Mouse (Mus musculus) heart, embryonic 14.5 days (tissue): Measurements from ENCODE around the gene Gse1. TPM values are rescaled to one million over a fixed set of nuclear protein-coding genes. Genes with fewer than 3 reads are reported as not detected.

Source experiments
- ATAC-seq: fragments of 200-750 bp; cut with Nextera tagmentation; 2 replicates; pipeline ENCODE4 v1.8.0; 2017; ENCODE audit warnings: low read depth, moderate TSS enrichment; ENCODE audit not compliant: insufficient number of reproducible peaks, insufficient read depth, low FRiP score
- H3K27ac ChIP-seq, 2 experiments: fragments of 200-500 bp in 1 of 2; fragments of 300-500 bp in 1 of 2; sonication (generic) in 1 of 2; replicated peaks in 1 of 2; 2 replicates each; pipeline ENCODE4 v1.5.1; 2012 to 2014; ENCODE audit warnings: low read depth in 2 of 2, low read length in 2 of 2, control low read depth in 1 of 2, mild to moderate bottlenecking in 1 of 2, mixed read lengths in 1 of 2; ENCODE audit not compliant: control insufficient read depth in 1 of 2, insufficient read depth in 1 of 2
- H3K27me3 ChIP-seq: fragments of 300-500 bp; sonication (generic); 2 replicates; pipeline ENCODE4 v1.6.1; 2014; ENCODE audit warnings: mild to moderate bottlenecking, low read length, control low read depth; ENCODE audit not compliant: control insufficient read depth, insufficient read depth
- H3K36me3 ChIP-seq: fragments of 300-500 bp; sonication (generic); 2 replicates; pipeline ENCODE4 v1.6.1; 2014; ENCODE audit warnings: mild to moderate bottlenecking, control low read depth, low read length, mixed read lengths; ENCODE audit not compliant: control insufficient read depth, insufficient read depth
- H3K4me1 ChIP-seq, 2 experiments: fragments of 200-500 bp in 1 of 2; fragments of 300-500 bp in 1 of 2; sonication (generic) in 1 of 2; 2 replicates each; pipeline ENCODE4 v1.6.1; 2012 to 2014; ENCODE audit warnings: low read length in 2 of 2, control low read depth in 1 of 2, mixed read lengths in 1 of 2; ENCODE audit not compliant: control insufficient read depth in 2 of 2, insufficient read depth in 2 of 2
- H3K4me2 ChIP-seq: fragments of 300-500 bp; sonication (generic); 2 replicates; pipeline ENCODE4 v1.6.1; 2014; ENCODE audit warnings: mild to moderate bottlenecking, low read length
- H3K4me3 ChIP-seq, 2 experiments: fragments of 200-500 bp in 1 of 2; fragments of 300-500 bp in 1 of 2; sonication (generic) in 1 of 2; 2 replicates each; pipeline ENCODE4 v1.5.1; 2012 to 2014; ENCODE audit warnings: low read length in 2 of 2, mild to moderate bottlenecking in 2 of 2, control low read depth in 1 of 2, low read depth in 1 of 2, moderate library complexity in 1 of 2; ENCODE audit not compliant: control insufficient read depth in 1 of 2, insufficient read depth in 1 of 2
- H3K9ac ChIP-seq: fragments of 300-500 bp; sonication (generic); 2 replicates; pipeline ENCODE4 v1.6.1; 2014; ENCODE audit warnings: mild to moderate bottlenecking, low read length
- H3K9me3 ChIP-seq: fragments of 300-500 bp; sonication (generic); 2 replicates; pipeline ENCODE4 v1.6.1; 2016; ENCODE audit warnings: low read length, control low read depth; ENCODE audit not compliant: control insufficient read depth
- WGBS: fragments of 180-500 bp; shearing (Covaris S2); extraction: QIAGEN DNeasy Blood & Tissue Kit; methylation state at CpG from one replicate; pipeline ENCODE4 v1.1.7; 2014; 5-methylcytosine and 5-hydroxymethylcytosine counted together
- polyA plus RNA-seq: library from polyadenylated mRNA; unstranded; fragments of >200 nt; fragmentation: Nextera tagmentation; extraction: Ambion mirVana; gene quantifications from 2 replicates; pipeline ENCODE4 v1.2.1, GENCODE M21; 2014

Gse1 gene
- polyA plus RNA-seq, 1 experiment from 2014 or later, result 12.2 TPM

- Histone ChIP-seq H3K9me3 (no peaks in the 10 kb centered on the region), H3K27me3 (no peaks in the 10 kb centered on the region), H3K27ac (no peak overlapping the region), H3K4me3 (no peak overlapping the region), H3K4me1 (peaks cover 30 to 40% of the 10 kb centered on the region in 2 experiments), H3K4me2 (no peak overlapping the region), H3K9ac (no peak overlapping the region), H3K36me3 (no peaks in the 10 kb centered on the region)
- ATAC-seq, result no peak
- WGBS, result 75% methylated on average over 29 of the region's 29 CpGs
These were observed 184.8 kb downstream of the Gse1 start for GRCm38 (mm10) chr8:120412911-120413625.

- 68% methylated on average over 6 of the region's 6 CpGs for WGBS
- H3K4me3 ChIP-seq, result no peak overlapping the region
- H3K36me3 ChIP-seq, result no peaks in the 10 kb centered on the region
- H3K9ac ChIP-seq, result no peak overlapping the region; the same call in 1 of the 2 replicates
- H3K9me3 ChIP-seq, result no peaks in the 10 kb centered on the region
- no peak overlapping the region for H3K27ac ChIP-seq
- H3K4me2 ChIP-seq, result no peak overlapping the region
- peaks cover 26 to 36% of the 10 kb centered on the region in 2 experiments for H3K4me1 ChIP-seq
- no peaks in the 10 kb centered on the region for H3K27me3 ChIP-seq
- no peak for ATAC-seq
These were observed 185.4 kb downstream of the Gse1 start for GRCm38 (mm10) chr8:120413626-120413988.

- Histone ChIP-seq H3K4me3 (no peak overlapping the region), H3K27ac (no peak overlapping the region), H3K4me2 (no peak overlapping the region), H3K9ac (no peak overlapping the region; the same call in 1 of the 2 replicates), H3K4me1 (peaks cover 21 to 33% of the 10 kb centered on the region in 2 experiments), H3K27me3 (no peaks in the 10 kb centered on the region), H3K9me3 (no peaks in the 10 kb centered on the region), H3K36me3 (no peaks in the 10 kb centered on the region)
- 86% methylated on average over 4 of the region's 4 CpGs for WGBS
- no peak for ATAC-seq
These were observed 186.0 kb downstream of the Gse1 start for GRCm38 (mm10) chr8:120414216-120414615.

GRCm38 (mm10) chr8:120415474-120415873, 187.2 kb downstream of the Gse1 start:
- no peaks in the 10 kb centered on the region for H3K36me3 ChIP-seq
- no peak overlapping the region for H3K4me2 ChIP-seq
- ATAC-seq, result no peak
- H3K4me1 ChIP-seq, result peaks cover 31 to 41% of the 10 kb centered on the region in 2 experiments
- 91% methylated on average over 9 of the region's 11 CpGs for WGBS
- no peak overlapping the region for H3K9ac ChIP-seq
- H3K27me3 ChIP-seq, result no peaks in the 10 kb centered on the region
- H3K9me3 ChIP-seq, result no peaks in the 10 kb centered on the region
- H3K4me3 ChIP-seq, result no peak overlapping the region
- no peak overlapping the region for H3K27ac ChIP-seq

- H3K27me3 ChIP-seq, result no peaks in the 10 kb centered on the region
- peak overlapping the region; percentile 54 for H3K9ac ChIP-seq
- no peaks in the 10 kb centered on the region for H3K36me3 ChIP-seq
- H3K9me3 ChIP-seq, result no peaks in the 10 kb centered on the region
- no peak overlapping the region for H3K4me3 ChIP-seq
- H3K4me1 ChIP-seq, result peaks cover 35 to 48% of the 10 kb centered on the region in 2 experiments
- 48% methylated on average over 8 of the region's 8 CpGs for WGBS
- H3K27ac ChIP-seq, result peak overlapping the region; percentile 70 to 82; a peak in 3 of 4 replicates
- ATAC-seq, result no peak
- peak overlapping the region; percentile 56 for H3K4me2 ChIP-seq
These were observed 187.9 kb downstream of the Gse1 start for GRCm38 (mm10) chr8:120416173-120416521.

GRCm38 (mm10) chr8:120416522-120417394, 188.5 kb downstream of the Gse1 start:
- peak overlapping the region; percentile 54 for H3K9ac ChIP-seq
- peak overlapping the region; percentile 56 for H3K4me2 ChIP-seq
- no peaks in the 10 kb centered on the region for H3K27me3 ChIP-seq
- 9% methylated on average over 33 of the region's 33 CpGs for WGBS
- H3K27ac ChIP-seq, result peak overlapping the region; percentile 70 to 82
- no peak overlapping the region for H3K4me3 ChIP-seq
- ATAC-seq, result peak; percentile 78
- no peaks in the 10 kb centered on the region for H3K36me3 ChIP-seq
- H3K4me1 ChIP-seq, result peaks cover 39 to 51% of the 10 kb centered on the region in 2 experiments
- H3K9me3 ChIP-seq, result no peaks in the 10 kb centered on the region

GRCm38 (mm10) chr8:120418188-120418587, 189.9 kb downstream of the Gse1 start:
- H3K4me1 ChIP-seq, result peaks cover 43 to 54% of the 10 kb centered on the region in 2 experiments
- no peak overlapping the region for H3K9ac ChIP-seq
- H3K4me2 ChIP-seq, result no peak overlapping the region
- ATAC-seq, result no peak
- H3K4me3 ChIP-seq, result no peak overlapping the region
- 67% methylated on average over 5 of the region's 5 CpGs for WGBS
- no peak overlapping the region for H3K27ac ChIP-seq
- no peaks in the 10 kb centered on the region for H3K36me3 ChIP-seq
- no peaks in the 10 kb centered on the region for H3K27me3 ChIP-seq
- H3K9me3 ChIP-seq, result no peaks in the 10 kb centered on the region
